Mouse (Mus musculus): ENCODE measurements around the gene Mcrip2.

DNA sequence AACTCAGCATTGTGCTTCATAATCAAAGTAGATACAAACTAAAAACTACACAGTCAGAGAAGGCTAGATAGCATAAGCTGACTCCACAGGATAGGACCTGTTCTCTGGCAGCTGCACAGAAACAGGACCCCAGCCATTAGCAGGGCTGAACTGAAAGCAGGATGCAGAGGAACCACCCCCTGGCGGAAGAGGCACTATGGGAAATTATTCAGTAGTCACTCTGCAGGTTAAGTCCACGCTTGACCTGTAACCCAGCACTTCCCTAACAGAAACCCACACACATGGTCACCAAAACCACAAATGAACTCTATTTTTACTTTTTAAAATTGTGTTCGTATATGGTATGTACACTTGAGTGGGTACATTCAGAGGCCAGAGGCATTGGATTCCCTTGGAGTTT, 34.5 kb upstream of the Mcrip2 start:
- TF ChIP-seq CTCF (IDR thresholded peaks at IDR 0.05; ENCODE audit: low read depth): no peak
- TF ChIP-seq EP300 (IDR thresholded peaks at IDR 0.05; ENCODE audit: low read depth): no peak
